Comparison of ENCODE assay signal across 31 mouse cellular contexts in genomic region chr3:9101240-9101639, GRCm38 (mm10).
DNase-seq lines count a peak whose midpoint lies in the region; ATAC-seq lines count a peak whose summit lies in the region.
"Had no signal": no experiment of that assay in that cellular context is flagged by ENCODE, and none has a peak within 500 bp of the region (broad histone marks: within the 10 kb centered on the region; RNA-seq: fewer than 3 reads in every experiment).

No protein-coding gene starts in this region.

- H3K4me3 ChIP-seq in lung, embryonic 16.5 days (ENCODE audit: low read length): no peak overlapping the region
- no peak overlapping the region for H3K4me3 ChIP-seq in intestine, embryonic 15.5 days (replicated peaks)
- H3K4me3 ChIP-seq in stomach, embryonic 15.5 days (replicated peaks): no peak overlapping the region
- H3K4me3 ChIP-seq: embryonic facial prominence, embryonic 13.5 days; erythroblast, embryonic 14.5 days; forebrain, embryonic 12.5 days; heart, embryonic 10.5 days; heart, embryonic 15.5 days; limb, embryonic 10.5 days; limb, embryonic 15.5 days; liver, embryonic 13.5 days; midbrain, embryonic 13.5 days had no signal

- DNase-seq in lung, postnatal 10 days: no peak
- DNase-seq in gastrocnemius, adult 8-10 months (ENCODE audit: low spot score in 2 of 2): no peak
- no peak for DNase-seq in cerebellum, postnatal 14 days
- no peak for DNase-seq in spleen, postnatal 10 days (ENCODE audit: low spot score in 2 of 2)
- DNase-seq: adrenal gland, postnatal 14 days; cerebellum, adult 11 months; cerebellum, adult 9-11 months; forebrain, postnatal 0 days; gastrocnemius, postnatal 14 days; kidney, adult 11 months; kidney, postnatal 4 days; layer of hippocampus, postnatal 36 days; liver, embryonic 13.5 days; lung, adult 18-20 months; thymus, postnatal 4 days had no signal

- peak; percentile 79 for ATAC-seq in lung, embryonic 16.5 days (ENCODE audit: low read depth)
- peak; percentile 93 for ATAC-seq in intestine, embryonic 15.5 days
- peak; percentile 75; the same call in 1 of the 2 replicates for ATAC-seq in stomach, embryonic 15.5 days (ENCODE audit: insufficient read depth, low FRiP score, low read depth)
- ATAC-seq: CD4-positive, CD25-positive, alpha-beta regulatory T cell, adult 4 months; forebrain, postnatal 0 days; hindbrain, embryonic 16.5 days; midbrain, embryonic 13.5 days; Patski had no signal

- H3K36me3 ChIP-seq in lung, embryonic 16.5 days (ENCODE audit: control insufficient read depth, insufficient read depth, low read length): no peaks in the 10 kb centered on the region
- no peaks in the 10 kb centered on the region for H3K36me3 ChIP-seq in intestine, embryonic 15.5 days
- no peaks in the 10 kb centered on the region for H3K36me3 ChIP-seq in stomach, embryonic 15.5 days
- H3K36me3 ChIP-seq: embryonic facial prominence, embryonic 13.5 days; forebrain, embryonic 12.5 days; G1E; heart, embryonic 10.5 days; heart, embryonic 15.5 days; limb, embryonic 10.5 days; limb, embryonic 15.5 days; liver, embryonic 13.5 days; midbrain, embryonic 13.5 days had no signal

- H3K27ac ChIP-seq in lung, embryonic 16.5 days (ENCODE audit: low read length): peak overlapping the region; percentile 50; the same call in 1 of the 2 replicates
- H3K27ac ChIP-seq in intestine, embryonic 15.5 days: no peak overlapping the region
- no peak overlapping the region for H3K27ac ChIP-seq in stomach, embryonic 15.5 days
- H3K27ac ChIP-seq: embryonic facial prominence, embryonic 13.5 days; forebrain, embryonic 12.5 days; heart, embryonic 10.5 days; heart, embryonic 15.5 days; limb, embryonic 10.5 days; limb, embryonic 15.5 days; liver, embryonic 13.5 days; macrophage; midbrain, embryonic 13.5 days had no signal

- H3K27me3 ChIP-seq in lung, embryonic 16.5 days (ENCODE audit: control insufficient read depth, insufficient read depth, low read depth, low read length): no peaks in the 10 kb centered on the region
- no peaks in the 10 kb centered on the region for H3K27me3 ChIP-seq in intestine, embryonic 15.5 days (replicated peaks)
- no peaks in the 10 kb centered on the region for H3K27me3 ChIP-seq in stomach, embryonic 15.5 days (replicated peaks)
- H3K27me3 ChIP-seq: embryonic facial prominence, embryonic 13.5 days; forebrain, embryonic 12.5 days; heart, embryonic 15.5 days; limb, embryonic 15.5 days; liver, embryonic 13.5 days; midbrain, embryonic 13.5 days; Patski had no signal

- no peak overlapping the region for H3K9ac ChIP-seq in lung, embryonic 16.5 days (ENCODE audit: low read length)
- H3K9ac ChIP-seq in intestine, embryonic 15.5 days: no peak overlapping the region
- no peak overlapping the region for H3K9ac ChIP-seq in stomach, embryonic 15.5 days
- H3K9ac ChIP-seq: embryonic facial prominence, embryonic 13.5 days; forebrain, embryonic 12.5 days; forebrain, postnatal 0 days; heart, embryonic 15.5 days; limb, embryonic 15.5 days; liver, embryonic 13.5 days; midbrain, embryonic 13.5 days had no signal

- no peak overlapping the region for H3K4me2 ChIP-seq in lung, embryonic 16.5 days (ENCODE audit: low read depth, low read length)
- H3K4me2 ChIP-seq in intestine, embryonic 15.5 days (replicated peaks): 0 out of 2 replicates have a peak overlapping the region, but pooled peaks have one; percentile 3
- H3K4me2 ChIP-seq in stomach, embryonic 15.5 days: no peak overlapping the region
- H3K4me2 ChIP-seq: embryonic facial prominence, embryonic 13.5 days; forebrain, embryonic 12.5 days; heart, embryonic 15.5 days; limb, embryonic 15.5 days; liver, embryonic 13.5 days; midbrain, embryonic 13.5 days had no signal

- 0 out of 2 replicates have a peak, but pooled peaks cover 2% of the 10 kb centered on the region for H3K4me1 ChIP-seq in lung, embryonic 16.5 days (replicated peaks; ENCODE audit: control insufficient read depth, insufficient read depth, low read length)
- H3K4me1 ChIP-seq in intestine, embryonic 15.5 days (replicated peaks): peaks cover 9% of the 10 kb centered on the region; the same call in 1 of the 2 replicates
- no peaks in the 10 kb centered on the region for H3K4me1 ChIP-seq in stomach, embryonic 15.5 days
- H3K4me1 ChIP-seq: embryonic facial prominence, embryonic 13.5 days; forebrain, embryonic 12.5 days; liver, embryonic 13.5 days; midbrain, embryonic 13.5 days had no signal

- H3K9me3 ChIP-seq in lung, embryonic 16.5 days (ENCODE audit: control insufficient read depth, low read length): no peaks in the 10 kb centered on the region
- H3K9me3 ChIP-seq in intestine, embryonic 15.5 days: no peaks in the 10 kb centered on the region
- H3K9me3 ChIP-seq in stomach, embryonic 15.5 days: no peaks in the 10 kb centered on the region
- H3K9me3 ChIP-seq: embryonic facial prominence, embryonic 13.5 days; forebrain, embryonic 12.5 days; G1E; heart, embryonic 10.5 days; heart, embryonic 15.5 days; limb, embryonic 10.5 days; limb, embryonic 15.5 days; liver, embryonic 13.5 days; midbrain, embryonic 13.5 days had no signal

- WGBS in lung, embryonic 16.5 days: 31% methylated on average over 3 of the region's 3 CpGs
- WGBS in intestine, embryonic 15.5 days: 22% methylated on average over 3 of the region's 3 CpGs
- WGBS in stomach, embryonic 15.5 days: 37% methylated on average over 3 of the region's 3 CpGs
